8 mouse cellular contexts compared by ENCODE assay signal in the genomic region with DNA sequence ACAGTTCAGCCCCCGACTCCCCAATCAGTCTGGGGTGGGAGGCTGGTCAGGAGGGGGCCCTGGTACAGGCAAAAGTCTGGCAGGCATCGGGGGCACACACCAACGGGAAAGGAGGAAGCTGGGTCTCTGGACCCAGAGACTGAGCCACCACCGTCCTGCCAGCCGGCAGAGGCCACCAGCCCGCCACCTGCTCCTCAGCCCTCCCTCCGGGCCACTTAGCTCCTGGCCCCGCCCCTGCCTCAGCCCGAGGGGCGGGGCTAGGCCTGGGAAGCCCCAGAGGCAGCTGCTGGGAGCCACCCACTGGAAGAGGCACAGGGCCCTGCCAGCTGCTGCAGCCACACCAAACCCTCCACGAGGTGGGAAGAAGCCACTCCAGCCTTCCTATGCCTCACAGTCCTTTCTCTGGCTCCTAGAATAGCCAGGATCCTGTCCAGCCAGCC. TPM values are rescaled to one million over a fixed set of nuclear protein-coding genes. Genes with fewer than 3 reads are reported as not detected.
DNase-seq lines count a peak whose midpoint lies in the region; ATAC-seq and TF ChIP-seq lines count a peak whose summit lies in the region.

A gene (minus strand): TSS at position 186 of the 440 bp plus-strand sequence.

- peak; percentile 67; the same call in 1 of the 2 replicates for TF ChIP-seq POLR2A in brain, embryonic 14.5 days (IDR thresholded peaks at IDR 0.05; ENCODE audit: borderline replicate concordance, extremely low read depth, insufficient read depth, insufficient read length, poor library complexity, severe bottlenecking)

- ATAC-seq in hematopoietic stem cell, adult 5-6 weeks (replicated peaks in 1 of 2; ENCODE audit: insufficient read depth in 1 of 2, low FRiP score in 2 of 2, low TSS enrichment in 1 of 2, low read depth in 1 of 2, poor library complexity in 2 of 2, severe bottlenecking in 2 of 2): peak; percentile 60 to 64

- TF ChIP-seq CTCF in brain, embryonic 14.5 days (IDR thresholded peaks at IDR 0.05; ENCODE audit: borderline replicate concordance, extremely low read depth, insufficient read depth, insufficient read length): no peak

- DNase-seq in MEL-GATA-1-ER (ENCODE audit: extremely low read depth, low read depth): peak; percentile 37
- peak; percentile 94 for DNase-seq in brain, embryonic 14.5 days (ENCODE audit: low read depth)
- DNase-seq in frontal cortex, postnatal 10 days (ENCODE audit: low spot score in 2 of 2): peak; percentile 67 to 71
- DNase-seq in layer of hippocampus, postnatal 36 days: peak; percentile 43 to 54
- peak; percentile 88 to 93 for DNase-seq in lung, postnatal 4 days
- DNase-seq in right cerebral cortex, adult 18-20 months: peak; percentile 34
- DNase-seq in yolk sac, embryonic 10.5 days (ENCODE audit: low spot score): peak; percentile 55

RNA-seq across cellular contexts. Expression of the gene that starts here (rescaled TPM):
- polyA plus RNA-seq in brain, embryonic 14.5 days (2012; rRNA removed): 37.6 and 72.6 TPM in 2 replicates
- 45.7 and 53.7 TPM in 2 replicates for total RNA-seq in hematopoietic stem cell, adult 5-6 weeks (2017)
- 1 to 10 TPM; 5.4 to 6.2 TPM for total RNA-seq in layer of hippocampus, postnatal 36 days (2021)

Comparison
In these comparisons a context has a peak if more than half of its experiments do, and no peak if none do; other contexts are left out.
1. Peak in every context shown above with its lines: DNase-seq and ATAC-seq.
2. DNase-seq: peak in every context shown above with its lines; median percentile 94 in brain, embryonic 14.5 days; 90 in lung, postnatal 4 days; 69 in frontal cortex, postnatal 10 days; 55 in yolk sac, embryonic 10.5 days; 48 in layer of hippocampus, postnatal 36 days; 37 in MEL-GATA-1-ER; 34 in right cerebral cortex, adult 18-20 months.